16 mouse cellular contexts compared by ENCODE assay signal in the genomic region with DNA sequence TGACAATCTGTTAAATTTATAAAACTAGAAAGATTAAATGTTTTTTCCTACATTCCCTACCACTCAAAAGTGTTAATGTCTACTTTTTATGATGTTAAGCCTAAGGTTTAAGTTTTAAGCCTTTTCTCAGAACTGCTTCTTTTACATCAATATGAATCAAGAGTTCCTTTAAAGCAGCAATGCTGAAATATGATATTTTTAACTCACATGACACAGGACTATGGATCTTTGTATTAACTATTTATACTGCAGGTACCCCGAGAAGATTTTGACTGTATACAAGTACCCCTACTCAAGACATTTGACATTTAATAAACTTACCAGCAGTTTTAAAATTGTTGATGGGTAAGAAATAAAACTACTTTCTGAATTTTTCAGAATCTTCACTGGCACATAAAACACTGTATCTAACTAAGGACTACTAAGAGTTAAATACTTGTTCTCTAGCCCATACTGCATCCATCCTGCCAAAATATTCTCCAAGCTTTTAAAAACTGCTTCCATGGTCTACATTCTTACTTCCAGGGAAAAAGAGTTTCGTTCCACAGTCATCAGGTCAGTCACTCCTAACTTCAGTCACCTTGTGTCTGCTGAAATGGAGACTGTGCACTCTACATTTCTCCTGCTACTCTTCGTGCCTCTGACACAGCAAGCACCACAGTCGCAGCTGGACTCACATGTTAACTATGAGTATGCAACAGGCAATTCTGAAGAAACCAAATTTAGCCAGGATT. TPM values are rescaled to one million over a fixed set of nuclear protein-coding genes. Genes with fewer than 3 reads are reported as not detected.
A peak's percentile ranks its signal among the peaks of the same experiment; 100 is the strongest.
DNase-seq lines count a peak whose midpoint lies in the region; ATAC-seq and TF ChIP-seq lines count a peak whose summit lies in the region.
"Had no signal": no experiment of that assay in that cellular context is flagged by ENCODE, and none has a peak within 500 bp of the region (broad histone marks: within the 10 kb centered on the region; RNA-seq: fewer than 3 reads in every experiment).

No protein-coding gene starts in this region.

- no peak overlapping the region; the same call in 1 of the 2 replicates for H3K9ac ChIP-seq in heart, postnatal 0 days (replicated peaks; ENCODE audit: low read depth, low read length)
- no peak overlapping the region for H3K9ac ChIP-seq in heart, embryonic 12.5 days
- peak overlapping the region; percentile 26; the same call in 1 of the 2 replicates for H3K9ac ChIP-seq in lung, postnatal 0 days (replicated peaks; ENCODE audit: low read depth)
- no peak overlapping the region for H3K9ac ChIP-seq in intestine, embryonic 16.5 days (ENCODE audit: low read depth, low read length)
- H3K9ac ChIP-seq in midbrain, embryonic 11.5 days (ENCODE audit: low read length): no peak overlapping the region
- H3K9ac ChIP-seq: forebrain, embryonic 15.5 days; midbrain, embryonic 15.5 days had no signal

- H3K4me2 ChIP-seq in heart, postnatal 0 days (ENCODE audit: low read depth, low read length): peak overlapping the region; percentile 47
- H3K4me2 ChIP-seq in heart, embryonic 12.5 days: no peak overlapping the region
- H3K4me2 ChIP-seq in lung, postnatal 0 days (replicated peaks; ENCODE audit: low read depth, low read length): 0 out of 2 replicates have a peak overlapping the region, but pooled peaks have one; percentile 30
- H3K4me2 ChIP-seq in intestine, embryonic 16.5 days (ENCODE audit: low read depth, low read length): no peak overlapping the region
- H3K4me2 ChIP-seq in midbrain, embryonic 11.5 days: no peak overlapping the region
- H3K4me2 ChIP-seq: forebrain, embryonic 15.5 days; midbrain, embryonic 15.5 days had no signal

- TF ChIP-seq EP300 in heart, postnatal 0 days (IDR thresholded peaks at IDR 0.05; ENCODE audit: low read depth): no peak
- no peak for TF ChIP-seq EP300 in lung, postnatal 0 days (IDR thresholded peaks at IDR 0.05)

- H3K9me3 ChIP-seq in heart, postnatal 0 days (replicated peaks; ENCODE audit: control insufficient read depth, low read length): no peaks in the 10 kb centered on the region
- H3K9me3 ChIP-seq in heart, embryonic 12.5 days (replicated peaks): no peaks in the 10 kb centered on the region
- no peaks in the 10 kb centered on the region for H3K9me3 ChIP-seq in lung, postnatal 0 days (ENCODE audit: low read length)
- H3K9me3 ChIP-seq in intestine, embryonic 16.5 days (ENCODE audit: control insufficient read depth, low read length): no peaks in the 10 kb centered on the region
- no peaks in the 10 kb centered on the region for H3K9me3 ChIP-seq in midbrain, embryonic 11.5 days (ENCODE audit: control insufficient read depth, low read length)
- H3K9me3 ChIP-seq: forebrain, embryonic 15.5 days; midbrain, embryonic 15.5 days had no signal

- TF ChIP-seq CTCF in heart, postnatal 0 days (IDR thresholded peaks at IDR 0.05; ENCODE audit: low read depth): no peak
- TF ChIP-seq CTCF in lung, postnatal 0 days (IDR thresholded peaks at IDR 0.05): no peak

- 0 out of 2 replicates have a peak overlapping the region, but pooled peaks have one; percentile 46 for H3K27ac ChIP-seq in heart, postnatal 0 days (ENCODE audit: low read depth)
- no peak overlapping the region for H3K27ac ChIP-seq in heart, embryonic 12.5 days (ENCODE audit: poor library complexity, severe bottlenecking)
- H3K27ac ChIP-seq in lung, postnatal 0 days (ENCODE audit: low read length): no peak overlapping the region
- H3K27ac ChIP-seq in intestine, embryonic 16.5 days (ENCODE audit: low read length): peak overlapping the region; percentile 51; the same call in 1 of the 2 replicates
- no peak overlapping the region for H3K27ac ChIP-seq in midbrain, embryonic 11.5 days (ENCODE audit: low read depth, low read length)
- H3K27ac ChIP-seq: forebrain, embryonic 15.5 days; macrophage; midbrain, embryonic 15.5 days had no signal

- H3K4me3 ChIP-seq in heart, postnatal 0 days (ENCODE audit: low read depth, low read length): peak overlapping the region; percentile 20
- no peak overlapping the region for H3K4me3 ChIP-seq in heart, embryonic 12.5 days
- H3K4me3 ChIP-seq in lung, postnatal 0 days (ENCODE audit: low read depth, low read length): peak overlapping the region; percentile 20
- H3K4me3 ChIP-seq in intestine, embryonic 16.5 days (ENCODE audit: low read length): peak overlapping the region; percentile 42
- no peak overlapping the region for H3K4me3 ChIP-seq in midbrain, embryonic 11.5 days (ENCODE audit: low read depth, low read length)
- H3K4me3 ChIP-seq: forebrain, embryonic 15.5 days; midbrain, embryonic 15.5 days had no signal

- no peaks in the 10 kb centered on the region; the same call in 1 of the 2 replicates for H3K36me3 ChIP-seq in heart, postnatal 0 days (replicated peaks; ENCODE audit: control insufficient read depth, insufficient read depth, low read length)
- no peaks in the 10 kb centered on the region for H3K36me3 ChIP-seq in heart, embryonic 12.5 days
- H3K36me3 ChIP-seq in lung, postnatal 0 days (ENCODE audit: insufficient read depth, low read length): no peaks in the 10 kb centered on the region
- H3K36me3 ChIP-seq in intestine, embryonic 16.5 days (ENCODE audit: control insufficient read depth, insufficient read depth, low read length): no peaks in the 10 kb centered on the region
- no peaks in the 10 kb centered on the region for H3K36me3 ChIP-seq in midbrain, embryonic 11.5 days (ENCODE audit: control insufficient read depth, insufficient read depth, low read length)
- H3K36me3 ChIP-seq: forebrain, embryonic 15.5 days; midbrain, embryonic 15.5 days had no signal

- WGBS in heart, postnatal 0 days: 37% methylated on average over 4 of the region's 4 CpGs
- 67% methylated on average over 4 of the region's 4 CpGs for WGBS in heart, embryonic 12.5 days
- WGBS in lung, postnatal 0 days: 59% methylated on average over 4 of the region's 4 CpGs
- WGBS in intestine, embryonic 16.5 days: 51% methylated on average over 4 of the region's 4 CpGs
- WGBS in midbrain, embryonic 11.5 days: 83% methylated on average over 4 of the region's 4 CpGs

- H3K4me1 ChIP-seq in heart, postnatal 0 days (ENCODE audit: control insufficient read depth, insufficient read depth): peaks cover 5% of the 10 kb centered on the region; the same call in 1 of the 2 replicates
- H3K4me1 ChIP-seq in heart, embryonic 12.5 days (replicated peaks): no peaks in the 10 kb centered on the region
- no peaks in the 10 kb centered on the region for H3K4me1 ChIP-seq in lung, postnatal 0 days (ENCODE audit: insufficient read depth, low read depth, low read length)
- no peaks in the 10 kb centered on the region for H3K4me1 ChIP-seq in intestine, embryonic 16.5 days (ENCODE audit: control insufficient read depth, insufficient read depth, low read length)
- H3K4me1 ChIP-seq in midbrain, embryonic 11.5 days (ENCODE audit: control insufficient read depth, insufficient read depth, low read length): no peaks in the 10 kb centered on the region
- H3K4me1 ChIP-seq: forebrain, embryonic 15.5 days; midbrain, embryonic 15.5 days had no signal

- DNase-seq in heart, postnatal 0 days (ENCODE audit: low spot score): no peak
- no peak for DNase-seq in lung, postnatal 0 days (ENCODE audit: low spot score)
- no peak for DNase-seq in lung, postnatal 4 days
- no peak for DNase-seq in layer of hippocampus, postnatal 36 days
- DNase-seq in midbrain, embryonic 11.5 days (ENCODE audit: low spot score, missing footprints): no peak
- DNase-seq: cerebellum, adult 9-11 months; gastrocnemius, postnatal 10 days; kidney, postnatal 10 days; thymus, postnatal 14 days had no signal

- ATAC-seq in heart, postnatal 0 days (ENCODE audit: insufficient read depth, low read depth): no peak
- no peak for ATAC-seq in heart, embryonic 12.5 days (ENCODE audit: insufficient number of reproducible peaks, low FRiP score)
- no peak for ATAC-seq in lung, postnatal 0 days
- ATAC-seq in intestine, embryonic 16.5 days: no peak
- ATAC-seq in midbrain, embryonic 11.5 days (ENCODE audit: low FRiP score): no peak
- ATAC-seq: forebrain, embryonic 15.5 days; midbrain, embryonic 15.5 days had no signal

- no peaks in the 10 kb centered on the region for H3K27me3 ChIP-seq in heart, postnatal 0 days (ENCODE audit: control insufficient read depth, insufficient read depth, low read length)
- H3K27me3 ChIP-seq in heart, embryonic 12.5 days (replicated peaks): no peaks in the 10 kb centered on the region
- H3K27me3 ChIP-seq in lung, postnatal 0 days (replicated peaks; ENCODE audit: insufficient read depth, low read length): no peaks in the 10 kb centered on the region
- no peaks in the 10 kb centered on the region for H3K27me3 ChIP-seq in intestine, embryonic 16.5 days (replicated peaks; ENCODE audit: control insufficient read depth, insufficient read depth, low read length)
- no peaks in the 10 kb centered on the region for H3K27me3 ChIP-seq in midbrain, embryonic 11.5 days (ENCODE audit: control insufficient read depth, insufficient read depth, low read length)
- H3K27me3 ChIP-seq: CH12.LX; forebrain, embryonic 15.5 days; midbrain, embryonic 15.5 days; Patski had no signal

RNA-seq across cellular contexts. Expression of gene Ogn, which starts 0.9 kb away (rescaled TPM):
- 47.4 and 71.8 TPM in 2 replicates for total RNA-seq in heart, postnatal 0 days (2014; rRNA removed; ENCODE audit: low replicate concordance)
- 60.5 and 61.7 TPM in 2 replicates for polyA plus RNA-seq in heart, postnatal 0 days (2015; fragmentation: Nextera tagmentation; extraction: Ambion mirVana)
- polyA plus RNA-seq in heart, embryonic 12.5 days (2016; fragmentation: Nextera tagmentation; extraction: Ambion mirVana): 10.3 and 10.6 TPM in 2 replicates
- 79.1 and 79.9 TPM in 2 replicates for polyA plus RNA-seq in lung, postnatal 0 days (2015; fragmentation: Nextera tagmentation; extraction: Ambion mirVana)
- 58.7 and 60.5 TPM in 2 replicates for polyA plus RNA-seq in intestine, embryonic 16.5 days (2015; fragmentation: Nextera tagmentation; extraction: Ambion mirVana)
- 1 to 10 TPM; 3.7 to 5.4 TPM for total RNA-seq in layer of hippocampus, postnatal 36 days (2021)
- 10.2 and 12.4 TPM in 2 replicates for polyA plus RNA-seq in midbrain, embryonic 11.5 days (2014; fragmentation: Nextera tagmentation; extraction: Ambion mirVana)
- total RNA-seq: CH12.LX had no signal
- polyA plus RNA-seq: macrophage had no signal

RNA-seq across cellular contexts. Expression of gene Omd, which starts 26.5 kb away (rescaled TPM):
- total RNA-seq in heart, postnatal 0 days (2014; rRNA removed; ENCODE audit: low replicate concordance): not detected in 2 replicates
- 0.43 and 0.59 TPM in 2 replicates for polyA plus RNA-seq in heart, postnatal 0 days (2015; fragmentation: Nextera tagmentation; extraction: Ambion mirVana)
- polyA plus RNA-seq in heart, embryonic 12.5 days (2016; fragmentation: Nextera tagmentation; extraction: Ambion mirVana): 0.24 and 0.43 TPM in 2 replicates
- 0.54 and 0.74 TPM in 2 replicates for polyA plus RNA-seq in lung, postnatal 0 days (2015; fragmentation: Nextera tagmentation; extraction: Ambion mirVana)
- polyA plus RNA-seq in intestine, embryonic 16.5 days (2015; fragmentation: Nextera tagmentation; extraction: Ambion mirVana): 0.69 and 1.0 TPM in 2 replicates
- total RNA-seq in layer of hippocampus, postnatal 36 days (2021): 1 to 10 TPM in 1 of 2 experiments, under 1 TPM in 1; 0.30 to 1.1 TPM
- 0.32 and 0.38 TPM in 2 replicates for polyA plus RNA-seq in midbrain, embryonic 11.5 days (2014; fragmentation: Nextera tagmentation; extraction: Ambion mirVana)
- total RNA-seq: CH12.LX had no signal
- polyA plus RNA-seq: macrophage had no signal

RNA-seq across cellular contexts. Expression of gene Cenpp, which starts 43.8 kb away (rescaled TPM):
- total RNA-seq in heart, postnatal 0 days (2014; rRNA removed; ENCODE audit: low replicate concordance): 2.1 and 15.8 TPM in 2 replicates
- polyA plus RNA-seq in heart, postnatal 0 days (2015; fragmentation: Nextera tagmentation; extraction: Ambion mirVana): 16.1 and 16.2 TPM in 2 replicates
- 26.4 and 27.9 TPM in 2 replicates for polyA plus RNA-seq in heart, embryonic 12.5 days (2016; fragmentation: Nextera tagmentation; extraction: Ambion mirVana)
- 3.8 and 3.9 TPM in 2 replicates for polyA plus RNA-seq in lung, postnatal 0 days (2015; fragmentation: Nextera tagmentation; extraction: Ambion mirVana)
- 18.0 and 19.9 TPM in 2 replicates for polyA plus RNA-seq in intestine, embryonic 16.5 days (2015; fragmentation: Nextera tagmentation; extraction: Ambion mirVana)
- 1 to 10 TPM; 1.8 to 2.0 TPM for total RNA-seq in layer of hippocampus, postnatal 36 days (2021)
- polyA plus RNA-seq in midbrain, embryonic 11.5 days (2014; fragmentation: Nextera tagmentation; extraction: Ambion mirVana): 40.7 and 45.1 TPM in 2 replicates

RNA-seq across cellular contexts. Expression of gene Nol8, which starts 44.1 kb away (rescaled TPM):
- total RNA-seq in heart, postnatal 0 days (2014; rRNA removed; ENCODE audit: low replicate concordance): 3.1 and 6.0 TPM in 2 replicates
- 10.5 and 10.9 TPM in 2 replicates for polyA plus RNA-seq in heart, postnatal 0 days (2015; fragmentation: Nextera tagmentation; extraction: Ambion mirVana)
- polyA plus RNA-seq in heart, embryonic 12.5 days (2016; fragmentation: Nextera tagmentation; extraction: Ambion mirVana): 14.4 and 16.3 TPM in 2 replicates
- 9.1 and 11.1 TPM in 2 replicates for polyA plus RNA-seq in lung, postnatal 0 days (2015; fragmentation: Nextera tagmentation; extraction: Ambion mirVana)
- 12.3 and 13.4 TPM in 2 replicates for polyA plus RNA-seq in intestine, embryonic 16.5 days (2015; fragmentation: Nextera tagmentation; extraction: Ambion mirVana)
- total RNA-seq in layer of hippocampus, postnatal 36 days (2021): 10 to 100 TPM; 26.5 to 28.4 TPM
- polyA plus RNA-seq in midbrain, embryonic 11.5 days (2014; fragmentation: Nextera tagmentation; extraction: Ambion mirVana): 24.0 and 24.1 TPM in 2 replicates

Comparison
In these comparisons a context has a peak if more than half of its experiments do, and no peak if none do; other contexts are left out.
1. H3K27ac ChIP-seq: peak in heart, postnatal 0 days (single experiment) and intestine, embryonic 16.5 days (single experiment); none in heart, embryonic 12.5 days (single experiment), lung, postnatal 0 days (single experiment) and midbrain, embryonic 11.5 days (single experiment).
2. H3K4me2 ChIP-seq: peak in heart, postnatal 0 days (single experiment) and lung, postnatal 0 days (single experiment); none in heart, embryonic 12.5 days (single experiment), intestine, embryonic 16.5 days (single experiment) and midbrain, embryonic 11.5 days (single experiment).
3. H3K4me3 ChIP-seq: peak in heart, postnatal 0 days (single experiment), lung, postnatal 0 days (single experiment) and intestine, embryonic 16.5 days (single experiment); none in heart, embryonic 12.5 days (single experiment) and midbrain, embryonic 11.5 days (single experiment).